Mouse (Mus musculus) gonadal fat pad, adult 2 months (tissue): ENCODE data around the gene Ppard. TPM values are rescaled to one million over a fixed set of nuclear protein-coding genes. Genes with fewer than 3 reads are reported as not detected.

Source experiments
- DNase-seq: peaks from one replicate; pipeline ENCODE4 v3.0.0-alpha.2; 2012; ENCODE audit warnings: low read depth
- polyA plus RNA-seq: library from polyadenylated mRNA; depleted of rRNA; stranded (reverse); fragments of >200 nt; gene quantifications from 2 replicates; pipeline ENCODE4 v1.2.3, GENCODE M21; 2012

The Ppard gene
- polyA plus RNA-seq, 1 experiment = 40.7 TPM

GRCm38 (mm10) chr17:28286133-28286532 lies 53.6 kb downstream of the Ppard start:
- no peak for DNase-seq

DNA sequence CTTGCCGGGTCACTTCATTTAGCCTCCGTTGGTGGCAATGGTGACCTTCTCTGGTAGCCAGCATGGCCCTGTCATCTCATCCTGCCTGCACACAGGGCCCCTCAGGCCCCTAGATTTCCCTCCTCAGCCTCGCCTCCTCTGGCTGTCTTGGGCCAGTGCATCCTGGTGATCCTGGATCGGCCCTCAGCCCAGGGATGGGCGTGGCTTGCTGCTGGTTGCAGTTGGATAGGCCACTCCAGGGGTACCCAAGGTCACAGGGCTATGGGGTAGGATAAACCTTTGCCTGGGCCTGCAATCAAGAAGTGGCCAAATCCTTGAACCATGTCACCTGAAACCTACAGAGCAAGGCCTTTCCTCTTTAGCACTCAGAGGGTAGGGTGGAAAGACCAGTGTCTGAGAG lies 54.5 kb downstream of the Ppard start:
- no peak for DNase-seq

- DNase-seq = no peak
Observed at GRCm38 (mm10) chr17:28287578-28287977, 55.1 kb downstream of the Ppard start.

- no peak for DNase-seq
Observed at GRCm38 (mm10) chr17:28287980-28288379, 55.5 kb downstream of the Ppard start.

DNA sequence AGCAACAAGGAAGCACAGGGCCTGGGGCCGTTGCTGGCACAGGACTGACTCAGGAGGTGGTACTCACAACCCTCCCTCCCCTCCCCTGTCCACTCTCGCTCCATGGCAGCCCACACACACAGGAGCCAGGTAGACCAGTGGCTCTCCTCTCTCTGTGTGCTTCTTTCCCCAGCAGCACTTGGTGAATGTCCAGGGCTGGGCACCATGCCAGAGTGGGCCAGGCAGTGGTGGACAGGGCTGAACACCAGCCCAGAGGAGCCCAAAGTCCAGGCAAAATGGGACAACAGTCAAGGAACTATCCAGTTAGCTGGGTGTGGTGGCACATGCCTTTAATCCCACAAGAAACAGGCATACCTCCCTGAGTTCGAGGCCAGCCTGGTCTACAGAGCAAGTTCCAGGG lies 57.8 kb downstream of the Ppard start:
- no peak for DNase-seq

GRCm38 (mm10) chr17:28290671-28291070 lies 58.2 kb downstream of the Ppard start:
- DNase-seq = no peak

DNA sequence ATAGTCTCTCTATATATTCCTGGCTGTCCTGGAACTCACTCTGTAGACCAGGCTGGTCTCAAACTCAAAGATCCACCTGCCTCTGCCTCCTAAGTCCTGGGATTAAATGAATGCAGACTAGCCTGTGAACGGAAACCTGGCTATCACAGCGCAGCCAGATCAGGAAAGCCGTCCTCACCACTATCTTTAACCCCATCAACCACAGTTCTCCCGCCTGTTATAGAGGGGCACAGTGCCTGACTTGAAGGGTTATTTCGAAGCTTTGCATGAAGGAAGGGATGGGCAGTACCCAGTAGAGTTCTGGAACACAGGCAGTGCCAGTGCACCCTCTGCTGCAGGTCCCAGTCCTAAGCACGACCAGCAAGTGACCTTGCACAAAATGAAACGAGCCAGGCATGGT lies 58.8 kb downstream of the Ppard start:
- DNase-seq = no peak

DNA sequence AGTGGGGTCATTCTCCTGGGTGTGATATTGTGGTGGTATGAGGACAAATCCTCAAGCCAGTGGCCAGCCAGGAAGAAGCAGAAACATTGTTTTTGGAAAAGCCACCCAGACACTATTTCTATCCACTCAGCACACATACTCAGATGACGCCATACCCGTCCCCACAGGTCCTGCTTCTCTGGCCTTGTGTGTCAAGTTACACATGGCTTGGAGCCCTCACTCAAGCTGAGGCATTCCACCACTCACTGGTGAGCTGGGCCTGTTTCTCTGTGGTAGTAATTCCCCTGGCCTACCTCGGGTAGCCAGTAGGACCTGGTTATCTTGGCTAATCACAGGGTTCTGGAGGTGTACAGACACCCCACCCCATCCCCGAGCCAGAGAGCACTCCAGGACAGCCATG lies 61.2 kb downstream of the Ppard start:
- DNase-seq = no peak

DNA sequence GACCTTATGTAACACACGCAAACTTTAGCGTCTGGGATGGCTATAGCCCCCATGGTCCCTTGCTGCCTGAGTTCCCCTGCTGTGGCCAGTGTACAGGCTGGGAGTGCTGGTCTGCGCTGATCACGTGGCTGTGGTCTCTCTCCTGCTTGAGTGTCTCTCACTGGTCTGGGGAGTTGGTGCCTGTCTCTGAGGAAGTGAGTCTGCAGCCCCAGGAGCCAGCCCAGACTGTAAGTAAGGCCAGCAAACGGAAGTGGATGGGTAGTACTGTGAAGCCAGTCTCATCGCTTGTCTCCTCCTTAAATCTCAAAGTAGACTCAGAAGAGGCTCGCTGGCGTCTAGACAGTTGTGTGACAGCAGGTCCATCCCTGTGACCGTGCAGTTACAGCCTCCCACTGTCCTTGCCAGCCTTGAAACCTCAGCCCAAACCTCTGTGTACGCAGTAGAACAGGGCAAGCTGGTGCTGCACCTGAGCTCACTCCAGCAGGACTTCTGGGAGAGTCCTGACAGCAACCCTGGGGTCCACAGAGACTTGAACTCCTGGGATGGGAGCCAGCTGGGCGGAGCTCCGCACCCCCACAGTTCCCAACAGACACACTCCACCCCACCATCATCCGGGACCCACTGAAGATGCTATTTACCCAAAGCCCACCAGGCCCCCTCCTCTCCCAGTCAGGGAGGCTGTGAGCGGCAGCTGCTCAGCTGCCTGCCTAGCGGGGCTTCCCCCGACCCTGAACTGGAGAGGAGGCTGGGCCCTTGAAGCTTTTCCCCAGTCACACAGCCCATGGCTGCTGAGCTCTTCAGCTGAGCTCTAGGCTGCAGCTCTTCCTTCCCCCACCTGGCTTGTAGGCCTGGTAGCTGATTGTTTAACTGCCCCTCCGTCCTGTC lies 62.2 kb downstream of the Ppard start:
- no peak for DNase-seq

- no peak for DNase-seq
Observed at GRCm38 (mm10) chr17:28298888-28299287, 66.4 kb downstream of the Ppard start.

DNA sequence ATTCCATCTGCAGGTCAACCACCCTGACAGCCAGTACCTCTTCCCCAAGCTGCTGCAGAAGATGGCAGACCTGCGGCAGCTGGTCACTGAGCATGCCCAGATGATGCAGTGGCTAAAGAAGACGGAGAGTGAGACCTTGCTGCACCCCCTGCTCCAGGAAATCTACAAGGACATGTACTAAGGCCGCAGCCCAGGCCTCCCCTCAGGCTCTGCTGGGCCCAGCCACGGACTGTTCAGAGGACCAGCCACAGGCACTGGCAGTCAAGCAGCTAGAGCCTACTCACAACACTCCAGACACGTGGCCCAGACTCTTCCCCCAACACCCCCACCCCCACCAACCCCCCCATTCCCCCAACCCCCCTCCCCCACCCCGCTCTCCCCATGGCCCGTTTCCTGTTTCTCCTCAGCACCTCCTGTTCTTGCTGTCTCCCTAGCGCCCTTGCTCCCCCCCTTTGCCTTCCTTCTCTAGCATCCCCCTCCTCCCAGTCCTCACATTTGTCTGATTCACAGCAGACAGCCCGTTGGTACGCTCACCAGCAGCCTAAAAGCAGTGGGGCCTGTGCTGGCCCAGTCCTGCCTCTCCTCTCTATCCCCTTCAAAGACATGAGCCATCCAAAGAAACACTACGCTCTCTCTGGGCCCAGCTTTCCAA lies 67.3 kb downstream of the Ppard start:
- DNase-seq = no peak

GRCm38 (mm10) chr17:28300323-28300722 lies 67.8 kb downstream of the Ppard start:
- DNase-seq = no peak

DNA sequence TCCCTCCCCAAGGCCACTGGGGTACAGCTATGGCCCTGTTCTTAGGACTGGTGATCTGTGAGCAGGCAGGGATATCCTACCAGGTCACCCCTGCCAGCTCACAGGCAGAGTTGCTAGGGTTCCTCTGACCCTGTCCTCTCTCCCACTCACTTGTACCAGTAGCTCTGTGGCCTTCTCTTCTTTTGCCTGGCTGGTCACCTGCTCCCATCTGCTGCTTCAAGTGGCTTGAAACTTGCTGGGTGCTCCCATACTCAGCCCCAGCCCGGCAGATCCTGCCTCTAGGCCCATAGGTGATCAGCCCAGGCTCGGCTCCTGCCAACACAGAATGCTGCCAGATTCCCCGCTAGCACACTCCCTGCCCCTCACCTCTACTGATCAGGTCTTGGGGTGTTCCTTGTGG lies 68.3 kb downstream of the Ppard start:
- DNase-seq = no peak

DNA sequence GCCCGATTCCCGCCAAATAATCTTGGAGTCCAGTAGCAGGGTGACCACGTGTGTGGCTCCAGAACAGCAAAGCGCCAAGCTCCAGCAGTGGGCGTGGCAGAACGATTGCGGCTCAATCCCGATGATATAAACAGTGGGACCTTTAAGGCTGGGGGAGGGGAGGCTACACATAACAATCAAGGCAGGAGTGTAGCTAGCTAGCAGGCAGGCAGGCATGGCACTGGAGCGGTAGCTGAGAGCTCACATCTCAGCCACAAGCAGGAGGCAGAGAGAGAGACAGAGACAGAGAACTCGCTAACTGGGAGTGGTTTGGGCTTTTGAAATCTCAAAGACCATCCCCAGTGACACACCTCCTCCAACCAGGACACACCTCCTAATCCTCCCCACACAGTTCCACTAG lies 72.7 kb downstream of the Ppard start:
- DNase-seq = no peak

DNA sequence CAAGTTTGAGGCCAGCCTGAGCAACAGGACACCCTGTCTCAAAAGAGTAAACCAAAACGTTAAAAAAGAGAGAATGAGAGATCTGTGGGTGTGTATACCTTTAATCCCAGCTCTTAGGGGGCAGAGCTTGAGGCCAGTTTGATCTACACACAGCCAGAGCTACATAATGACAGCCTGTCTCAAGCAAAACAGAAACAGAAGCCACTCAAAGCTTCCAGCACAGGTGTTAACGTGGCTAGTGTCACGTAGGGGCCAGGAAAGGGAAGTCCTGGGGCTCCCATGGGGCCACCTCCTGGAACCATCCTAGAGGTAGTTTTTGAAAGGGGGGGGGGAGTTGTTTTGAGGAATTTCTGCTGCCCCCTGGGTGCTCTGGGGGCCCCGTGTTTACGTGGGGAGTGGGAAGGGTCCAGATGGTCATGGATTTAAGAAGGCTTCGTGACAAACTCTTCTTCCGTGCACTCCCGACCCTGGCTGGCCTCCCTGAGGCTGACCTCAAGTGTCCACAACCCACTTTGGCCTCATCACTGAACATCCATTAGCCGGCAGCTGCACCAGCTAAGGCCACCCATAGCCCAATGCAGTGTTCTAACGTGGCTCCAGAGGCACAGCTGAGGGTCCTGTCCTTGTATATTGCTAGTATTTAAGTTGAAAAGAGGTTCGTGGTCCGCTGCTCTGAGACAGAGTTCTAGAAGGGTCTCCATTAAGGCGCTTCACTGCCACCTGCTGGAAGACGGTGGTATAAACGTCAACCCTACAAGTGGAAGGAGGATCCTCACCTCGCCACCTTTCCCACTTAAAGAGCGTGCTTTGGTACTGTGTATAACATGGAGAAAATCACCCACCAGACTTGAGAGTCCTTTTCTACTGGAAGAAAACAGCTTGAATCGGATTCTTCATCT lies 76.0 kb downstream of the Ppard start:
- no peak for DNase-seq

GRCm38 (mm10) chr17:28310831-28311230 lies 78.3 kb downstream of the Ppard start:
- DNase-seq = no peak

DNA sequence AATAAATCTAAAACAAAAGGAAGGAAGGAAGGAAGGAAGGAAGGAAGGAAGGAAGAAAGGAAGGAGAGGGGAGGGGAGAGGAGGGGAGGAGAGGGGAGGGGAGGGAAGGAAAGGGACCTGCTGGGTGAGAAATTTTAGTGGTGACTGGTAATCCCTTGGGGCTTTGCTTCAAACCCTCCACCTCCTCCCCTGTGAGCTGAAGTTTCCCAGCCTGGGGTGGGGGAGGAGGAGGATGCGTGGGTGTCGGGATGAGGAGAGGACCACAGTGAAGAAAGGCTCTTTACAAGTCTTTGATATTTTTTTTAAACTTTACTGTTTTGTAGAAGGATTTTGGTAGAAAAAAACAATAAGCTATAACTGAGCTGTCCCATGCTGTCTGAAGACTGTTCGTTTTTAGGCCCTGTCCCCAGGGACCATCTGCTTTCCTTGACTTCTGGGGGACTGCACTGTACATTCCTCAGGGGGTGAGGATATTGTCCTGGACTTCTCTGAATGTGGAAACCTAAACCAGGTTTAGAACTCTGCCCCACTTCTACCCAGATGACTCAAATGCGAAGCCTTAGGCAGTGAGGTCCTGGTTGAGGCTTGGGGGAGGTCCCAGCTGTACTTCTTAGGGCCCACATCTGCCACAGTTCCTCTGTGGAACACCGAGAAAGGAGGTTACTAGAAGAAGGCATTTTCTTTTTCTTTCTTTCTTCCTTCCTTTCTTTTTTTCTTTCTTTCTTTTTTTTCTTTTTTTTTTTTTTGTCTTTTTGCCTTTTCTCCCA lies 79.0 kb downstream of the Ppard start:
- no peak for DNase-seq

DNA sequence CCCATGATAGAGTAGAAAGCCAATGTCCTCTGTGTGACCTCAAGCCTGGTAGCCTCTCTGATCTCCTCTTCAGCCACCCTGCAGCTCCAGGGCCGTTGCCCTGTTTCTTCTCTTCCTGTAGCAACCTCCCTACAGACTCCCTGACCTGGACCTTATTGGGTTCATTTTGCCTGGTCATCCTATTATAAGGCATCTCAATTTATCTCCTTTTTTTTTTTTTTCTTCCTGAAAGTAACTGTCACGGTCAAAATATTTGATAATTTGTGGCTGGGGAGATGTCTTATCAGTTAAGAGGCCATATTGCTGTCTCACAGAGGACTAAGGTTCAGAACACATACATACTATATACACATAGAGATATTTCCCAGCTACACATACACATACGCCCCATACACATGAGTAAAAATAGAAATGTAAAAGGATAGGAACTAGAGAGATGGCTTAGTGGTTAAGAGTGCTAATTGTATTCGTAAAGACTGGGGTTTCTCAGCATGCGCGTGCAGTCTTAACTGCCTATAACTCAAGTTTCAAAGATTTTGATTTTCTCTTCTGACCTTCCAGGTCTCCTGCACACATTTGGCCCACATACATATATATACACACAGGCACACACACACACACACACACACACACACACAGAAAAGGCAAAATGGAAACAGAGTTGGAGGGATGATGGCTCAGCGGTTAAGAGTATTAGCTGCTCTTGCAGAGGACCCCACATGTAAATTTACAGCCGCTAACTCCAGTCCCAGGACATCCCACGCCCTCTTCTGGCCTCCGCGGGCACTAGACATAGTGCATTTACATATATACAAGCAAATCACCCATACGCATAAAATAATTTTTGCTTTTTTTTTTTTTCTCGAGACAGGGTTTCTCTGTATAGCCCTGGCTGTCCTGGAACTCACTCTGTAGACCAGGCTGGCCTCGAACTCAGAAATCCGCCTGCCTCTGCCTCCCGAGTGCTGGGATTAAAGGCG lies 80.0 kb downstream of the Ppard start:
- DNase-seq = no peak

- peak; percentile 85 for DNase-seq
Observed at GRCm38 (mm10) chr17:28313212-28313879, 80.8 kb downstream of the Ppard start, which contains the start of gene Fance. Fance (plus strand) TSS chr17:28313519.

GRCm38 (mm10) chr17:28313880-28314225 lies 81.4 kb downstream of the Ppard start:
- no peak for DNase-seq
